21 mouse cellular contexts compared by ENCODE assay signal in genomic region chr3:96568605-96569004, GRCm38 (mm10). TPM values are rescaled to one million over a fixed set of nuclear protein-coding genes. Genes with fewer than 3 reads are reported as not detected.
A peak's percentile ranks its signal among the peaks of the same experiment; 100 is the strongest.
DNase-seq lines count a peak whose midpoint lies in the region; ATAC-seq lines count a peak whose summit lies in the region.
"Had no signal": no experiment of that assay in that cellular context is flagged by ENCODE, and none has a peak within 500 bp of the region (broad histone marks: within the 10 kb centered on the region; RNA-seq: fewer than 3 reads in every experiment).

No protein-coding gene starts in this region.

- no peak overlapping the region for H3K9ac ChIP-seq in heart, embryonic 12.5 days
- H3K9ac ChIP-seq: forebrain, embryonic 15.5 days; limb, embryonic 12.5 days; neural tube, embryonic 15.5 days had no signal

- no peak overlapping the region for H3K27ac ChIP-seq in heart, embryonic 12.5 days (ENCODE audit: poor library complexity, severe bottlenecking)
- H3K27ac ChIP-seq: forebrain, embryonic 15.5 days; hindbrain, postnatal 0 days; limb, embryonic 12.5 days; neural tube, embryonic 15.5 days had no signal

- no peak overlapping the region for H3K4me3 ChIP-seq in heart, embryonic 12.5 days
- H3K4me3 ChIP-seq: forebrain, embryonic 15.5 days; limb, embryonic 12.5 days; midbrain, embryonic 10.5 days; neural tube, embryonic 15.5 days had no signal

- peak; percentile 38 to 65 for DNase-seq in heart, adult 18-20 months
- peak; percentile 38 for DNase-seq in kidney, postnatal 10 days
- no peak for DNase-seq in kidney, postnatal 14 days
- DNase-seq in lung, postnatal 36 days, result peak; percentile 54
- DNase-seq in lung, postnatal 4 days, result no peak
- no peak for DNase-seq in frontal cortex, postnatal 10 days (ENCODE audit: low spot score in 2 of 2)
- DNase-seq in adipocyte (ENCODE audit: low spot score), result no peak
- DNase-seq: adrenal gland, postnatal 14 days; B cell, adult 2 months; cerebellum, postnatal 10 days; embryo, embryonic 11 days; right cerebral cortex, postnatal 4 days; thymus, adult 18-20 months had no signal

- no peak overlapping the region for H3K4me2 ChIP-seq in heart, embryonic 12.5 days
- H3K4me2 ChIP-seq: forebrain, embryonic 15.5 days; limb, embryonic 12.5 days; neural tube, embryonic 15.5 days had no signal

- H3K4me1 ChIP-seq in heart, embryonic 12.5 days (replicated peaks), result peaks cover 51% of the 10 kb centered on the region
- H3K4me1 ChIP-seq: forebrain, embryonic 15.5 days; neural tube, embryonic 15.5 days had no signal

- 77% methylated on average over 8 of the region's 8 CpGs for WGBS in heart, embryonic 12.5 days

- H3K36me3 ChIP-seq in heart, embryonic 12.5 days, result no peaks in the 10 kb centered on the region
- H3K36me3 ChIP-seq: forebrain, embryonic 15.5 days; limb, embryonic 12.5 days; midbrain, embryonic 10.5 days; neural tube, embryonic 15.5 days had no signal

- H3K9me3 ChIP-seq in heart, embryonic 12.5 days (replicated peaks), result no peaks in the 10 kb centered on the region
- H3K9me3 ChIP-seq: forebrain, embryonic 15.5 days; limb, embryonic 12.5 days; midbrain, embryonic 10.5 days; neural tube, embryonic 15.5 days had no signal

- ATAC-seq in heart, embryonic 12.5 days (ENCODE audit: insufficient number of reproducible peaks, low FRiP score), result no peak
- ATAC-seq: forebrain, embryonic 15.5 days; hindbrain, postnatal 0 days had no signal

- no peaks in the 10 kb centered on the region for H3K27me3 ChIP-seq in heart, embryonic 12.5 days (replicated peaks)
- H3K27me3 ChIP-seq: forebrain, embryonic 15.5 days; limb, embryonic 12.5 days; neural tube, embryonic 15.5 days had no signal

RNA-seq across cellular contexts. Expression of gene Gm16253, which starts 8.2 kb away (rescaled TPM):
- 1 to 10 TPM; 1.6 to 1.9 TPM for total RNA-seq in heart, adult 18-20 months (2021)
- polyA plus RNA-seq in heart, embryonic 12.5 days (2016; fragmentation: Nextera tagmentation; extraction: Ambion mirVana), result 1.6 and 2.4 TPM in 2 replicates
- total RNA-seq: adrenal gland, postnatal 14 days; hindbrain, postnatal 0 days had no signal
- polyA plus RNA-seq: large intestine, adult 2 months; urinary bladder, adult 2 months had no signal

RNA-seq across cellular contexts. Expression of gene Txnip, which starts 10.8 kb away (rescaled TPM):
- total RNA-seq in heart, adult 18-20 months (2021), result 100 to 1,000 TPM; 435 to 530 TPM
- polyA plus RNA-seq in heart, embryonic 12.5 days (2016; fragmentation: Nextera tagmentation; extraction: Ambion mirVana), result 144 and 150 TPM in 2 replicates

RNA-seq across cellular contexts. Expression of gene Polr3gl, which starts 25.4 kb away (rescaled TPM):
- total RNA-seq in heart, adult 18-20 months (2021), result 10 to 100 TPM; 26.7 to 30.5 TPM
- polyA plus RNA-seq in heart, embryonic 12.5 days (2016; fragmentation: Nextera tagmentation; extraction: Ambion mirVana), result 39.2 and 39.3 TPM in 2 replicates

RNA-seq across cellular contexts. Expression of gene Ankrd34a, which starts 27.8 kb away (rescaled TPM):
- total RNA-seq in heart, adult 18-20 months (2021), result 1 to 10 TPM in 1 of 2 experiments, under 1 TPM in 1; 0.59 to 1.4 TPM
- 9.2 and 9.5 TPM in 2 replicates for polyA plus RNA-seq in heart, embryonic 12.5 days (2016; fragmentation: Nextera tagmentation; extraction: Ambion mirVana)

RNA-seq across cellular contexts. Expression of gene Lix1l, which starts 32.3 kb away (rescaled TPM):
- total RNA-seq in heart, adult 18-20 months (2021), result 10 to 100 TPM; 24.4 to 27.4 TPM
- 5.1 and 5.2 TPM in 2 replicates for polyA plus RNA-seq in heart, embryonic 12.5 days (2016; fragmentation: Nextera tagmentation; extraction: Ambion mirVana)

Comparison
In these comparisons a context has a peak if more than half of its experiments do, and no peak if none do; other contexts are left out.
1. DNase-seq: peak in heart, adult 18-20 months (2 of 2), kidney, postnatal 10 days (single experiment) and lung, postnatal 36 days (single experiment); none in kidney, postnatal 14 days (single experiment), lung, postnatal 4 days (0 of 2), frontal cortex, postnatal 10 days (0 of 2) and adipocyte (single experiment).